Mouse (Mus musculus): ENCODE measurements around the gene Actn4. TPM values are rescaled to one million over a fixed set of nuclear protein-coding genes. Genes with fewer than 3 reads are reported as not detected.

Actn4 gene
- total RNA-seq, 1 experiment, result 566 TPM

DNA sequence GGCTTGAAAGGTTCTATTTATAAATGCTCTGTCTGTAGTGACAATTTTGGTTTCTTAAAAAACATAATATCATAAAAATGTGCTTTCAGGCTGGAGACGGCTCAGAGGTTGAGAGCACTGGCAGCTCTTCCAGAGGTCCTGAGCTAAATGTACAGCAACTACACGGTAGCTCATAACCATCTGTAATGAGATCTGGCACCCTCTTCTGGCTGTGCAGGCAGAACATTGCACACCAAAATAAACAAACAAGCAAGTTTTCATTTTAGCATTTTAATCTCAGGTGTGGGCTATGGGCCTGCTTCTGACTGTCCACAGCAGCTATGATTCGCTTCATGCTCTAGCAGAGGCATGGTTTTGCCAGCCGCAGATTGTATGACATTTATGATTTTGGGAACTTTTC is 62.2 kb downstream of the Actn4 start:
- Histone ChIP-seq H3K4me1 (ENCODE audit: control insufficient read depth in 2 of 2, insufficient read depth in 2 of 2, low read length in 2 of 2, poor library complexity in 1 of 2) (peaks cover 0 to 2% of the 10 kb centered on the region in 2 experiments; a peak in 1 of 4 replicates), H3K36me3 (ENCODE audit: control insufficient read depth, insufficient read depth, low read length, poor library complexity, severe bottlenecking) (peaks cover 93% of the 10 kb centered on the region), H3K9me3 (ENCODE audit: control insufficient read depth, insufficient read depth, low read depth, low read length) (no peaks in the 10 kb centered on the region), H3K4me3 (ENCODE audit: insufficient read depth in 1 of 2, low read depth in 1 of 2, low read length in 2 of 2, poor library complexity in 1 of 2, severe bottlenecking in 1 of 2) (no peak overlapping the region), H3K27ac (ENCODE audit: insufficient read depth, low read depth, low read length, poor library complexity, severe bottlenecking) (no peak overlapping the region), H3K9ac (ENCODE audit: insufficient read depth, low read depth, low read length, poor library complexity, severe bottlenecking) (no peak overlapping the region)
- TF ChIP-seq MAFK (IDR thresholded peaks at IDR 0.05; ENCODE audit: insufficient read depth, low read depth, low read length), result no peak
- TF ChIP-seq ZNF384 (IDR thresholded peaks at IDR 0.05; ENCODE audit: low read depth, low read length), result no peak
- TF ChIP-seq CHD2 (IDR thresholded peaks at IDR 0.05; ENCODE audit: low read depth, low read length), result no peak
- no peak for TF ChIP-seq ZC3H11A (IDR thresholded peaks at IDR 0.05; ENCODE audit: borderline replicate concordance, low read depth, low read length)
- no peak for TF ChIP-seq HCFC1 (IDR thresholded peaks at IDR 0.05; ENCODE audit: borderline replicate concordance, insufficient read depth, low read length)
- in situ Hi-C loops (cut with MboI; ENCODE audit: low sequenced_read_pairs in 2 of 2, unreplicated experiment in 2 of 2), result no loop called here
- DNase-seq (ENCODE audit: low read depth, low spot score), result no peak

DNA sequence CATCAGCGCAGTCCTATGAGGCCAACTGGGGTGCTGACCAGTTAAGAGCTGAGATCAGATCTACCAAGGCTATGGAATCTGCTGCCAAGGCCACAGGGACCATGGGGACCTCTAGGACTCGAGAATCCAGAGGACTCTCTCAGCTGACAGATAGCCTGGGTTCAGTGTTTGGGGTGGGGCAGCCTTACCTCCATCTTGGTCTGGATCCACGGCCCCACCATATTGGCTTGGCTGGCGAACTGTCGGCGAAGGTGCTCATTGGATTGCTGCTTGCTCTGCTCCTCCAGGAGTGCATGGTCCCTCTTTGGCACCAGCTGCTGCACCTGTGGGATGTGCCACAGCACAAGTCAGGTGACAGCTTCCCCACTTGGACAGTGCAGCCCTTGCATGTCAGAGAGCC is 64.5 kb downstream of the Actn4 start:
- Histone ChIP-seq H3K27ac (ENCODE audit: insufficient read depth, low read depth, low read length, poor library complexity, severe bottlenecking) (no peak overlapping the region), H3K36me3 (ENCODE audit: control insufficient read depth, insufficient read depth, low read length, poor library complexity, severe bottlenecking) (peaks cover 91% of the 10 kb centered on the region), H3K9ac (ENCODE audit: insufficient read depth, low read depth, low read length, poor library complexity, severe bottlenecking) (no peak overlapping the region), H3K4me3 (ENCODE audit: insufficient read depth in 1 of 2, low read depth in 1 of 2, low read length in 2 of 2, poor library complexity in 1 of 2, severe bottlenecking in 1 of 2) (no peak overlapping the region), H3K4me1 (ENCODE audit: control insufficient read depth in 2 of 2, insufficient read depth in 2 of 2, low read length in 2 of 2, poor library complexity in 1 of 2) (peaks cover 0 to 7% of the 10 kb centered on the region in 2 experiments; a peak in 1 of 4 replicates), H3K9me3 (ENCODE audit: control insufficient read depth, insufficient read depth, low read depth, low read length) (no peaks in the 10 kb centered on the region)
- TF ChIP-seq MAFK (IDR thresholded peaks at IDR 0.05; ENCODE audit: insufficient read depth, low read depth, low read length), result no peak
- no peak for TF ChIP-seq ZC3H11A (IDR thresholded peaks at IDR 0.05; ENCODE audit: borderline replicate concordance, low read depth, low read length)
- no peak for TF ChIP-seq HCFC1 (IDR thresholded peaks at IDR 0.05; ENCODE audit: borderline replicate concordance, insufficient read depth, low read length)
- no peak for TF ChIP-seq CHD2 (IDR thresholded peaks at IDR 0.05; ENCODE audit: low read depth, low read length)
- no peak for TF ChIP-seq ZNF384 (IDR thresholded peaks at IDR 0.05; ENCODE audit: low read depth, low read length)
- no peak for DNase-seq (ENCODE audit: low read depth, low spot score)
- in situ Hi-C loops (cut with MboI; ENCODE audit: low sequenced_read_pairs in 2 of 2, unreplicated experiment in 2 of 2), result no loop called here

GRCm38 (mm10) chr7:28894942-28895341 is 67.2 kb downstream of the Actn4 start:
- no peaks in the 10 kb centered on the region for H3K9me3 ChIP-seq (ENCODE audit: control insufficient read depth, insufficient read depth, low read depth, low read length)
- H3K27ac ChIP-seq (ENCODE audit: insufficient read depth, low read depth, low read length, poor library complexity, severe bottlenecking), result no peak overlapping the region
- no peak for DNase-seq (ENCODE audit: low read depth, low spot score)
- H3K4me1 ChIP-seq (ENCODE audit: control insufficient read depth in 2 of 2, insufficient read depth in 2 of 2, low read length in 2 of 2, poor library complexity in 1 of 2), result peaks cover 0 to 9% of the 10 kb centered on the region in 2 experiments; a peak in 1 of 4 replicates
- no peak overlapping the region for H3K9ac ChIP-seq (ENCODE audit: insufficient read depth, low read depth, low read length, poor library complexity, severe bottlenecking)
- in situ Hi-C loops (cut with MboI; ENCODE audit: low sequenced_read_pairs in 2 of 2, unreplicated experiment in 2 of 2), result no loop called here
- no peak overlapping the region for H3K4me3 ChIP-seq (ENCODE audit: insufficient read depth in 1 of 2, low read depth in 1 of 2, low read length in 2 of 2, poor library complexity in 1 of 2, severe bottlenecking in 1 of 2)
- TF ChIP-seq ZNF384 (IDR thresholded peaks at IDR 0.05; ENCODE audit: low read depth, low read length), result no peak
- TF ChIP-seq MAFK (IDR thresholded peaks at IDR 0.05; ENCODE audit: insufficient read depth, low read depth, low read length), result no peak
- no peak for TF ChIP-seq CHD2 (IDR thresholded peaks at IDR 0.05; ENCODE audit: low read depth, low read length)
- no peak for TF ChIP-seq ZC3H11A (IDR thresholded peaks at IDR 0.05; ENCODE audit: borderline replicate concordance, low read depth, low read length)
- no peak for TF ChIP-seq HCFC1 (IDR thresholded peaks at IDR 0.05; ENCODE audit: borderline replicate concordance, insufficient read depth, low read length)
- peaks cover 84% of the 10 kb centered on the region for H3K36me3 ChIP-seq (ENCODE audit: control insufficient read depth, insufficient read depth, low read length, poor library complexity, severe bottlenecking)

GRCm38 (mm10) chr7:28893643-28894265 is 68.4 kb downstream of the Actn4 start:
- TF ChIP-seq ZC3H11A (IDR thresholded peaks at IDR 0.05; ENCODE audit: borderline replicate concordance, low read depth, low read length), result no peak
- Histone ChIP-seq H3K36me3 (ENCODE audit: control insufficient read depth, insufficient read depth, low read length, poor library complexity, severe bottlenecking) (peaks cover 74% of the 10 kb centered on the region), H3K4me1 (ENCODE audit: control insufficient read depth in 2 of 2, insufficient read depth in 2 of 2, low read length in 2 of 2, poor library complexity in 1 of 2) (peaks cover 0 to 9% of the 10 kb centered on the region in 2 experiments; a peak in 1 of 4 replicates), H3K4me3 (ENCODE audit: insufficient read depth in 1 of 2, low read depth in 1 of 2, low read length in 2 of 2, poor library complexity in 1 of 2, severe bottlenecking in 1 of 2) (no peak overlapping the region), H3K9ac (ENCODE audit: insufficient read depth, low read depth, low read length, poor library complexity, severe bottlenecking) (no peak overlapping the region), H3K27ac (ENCODE audit: insufficient read depth, low read depth, low read length, poor library complexity, severe bottlenecking) (no peak overlapping the region), H3K9me3 (ENCODE audit: control insufficient read depth, insufficient read depth, low read depth, low read length) (no peaks in the 10 kb centered on the region)
- no peak for DNase-seq (ENCODE audit: low read depth, low spot score)
- in situ Hi-C loops (cut with MboI; ENCODE audit: low sequenced_read_pairs in 2 of 2, unreplicated experiment in 2 of 2), result no loop called here

DNA sequence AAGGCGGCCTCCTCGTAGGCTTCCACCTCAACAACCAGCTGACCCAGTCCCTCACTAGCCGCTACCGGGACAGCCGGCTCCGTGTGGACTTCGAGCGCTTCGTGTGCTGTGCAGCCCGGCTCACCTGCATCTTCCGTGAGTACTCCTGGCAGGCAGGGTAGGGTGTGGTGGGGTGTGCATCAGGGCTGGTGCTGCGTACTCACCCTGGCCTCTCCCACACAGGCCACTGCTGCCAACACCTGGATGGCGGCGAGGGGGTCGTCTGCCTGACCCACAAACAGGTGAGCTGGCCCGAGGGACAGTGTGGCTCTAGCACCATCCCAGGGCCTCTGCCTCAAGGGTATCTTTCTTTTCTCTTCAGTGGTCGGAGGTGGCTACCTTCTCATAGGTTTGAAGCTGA is 69.5 kb downstream of the Actn4 start:
- H3K36me3 ChIP-seq (ENCODE audit: control insufficient read depth, insufficient read depth, low read length, poor library complexity, severe bottlenecking), result peaks cover 62% of the 10 kb centered on the region

More for the DNA sequence above, 69.5 kb downstream of the Actn4 start:
- peaks cover 0 to 9% of the 10 kb centered on the region in 2 experiments; a peak in 1 of 4 replicates for H3K4me1 ChIP-seq (ENCODE audit: control insufficient read depth in 2 of 2, insufficient read depth in 2 of 2, low read length in 2 of 2, poor library complexity in 1 of 2)
- no peak overlapping the region for H3K4me3 ChIP-seq (ENCODE audit: insufficient read depth in 1 of 2, low read depth in 1 of 2, low read length in 2 of 2, poor library complexity in 1 of 2, severe bottlenecking in 1 of 2)
- H3K9ac ChIP-seq (ENCODE audit: insufficient read depth, low read depth, low read length, poor library complexity, severe bottlenecking), result no peak overlapping the region
- DNase-seq (ENCODE audit: low read depth, low spot score), result no peak
- in situ Hi-C loops (cut with MboI; ENCODE audit: low sequenced_read_pairs in 2 of 2, unreplicated experiment in 2 of 2), result no loop called here
- TF ChIP-seq MAFK (IDR thresholded peaks at IDR 0.05; ENCODE audit: insufficient read depth, low read depth, low read length), result no peak
- no peak for TF ChIP-seq HCFC1 (IDR thresholded peaks at IDR 0.05; ENCODE audit: borderline replicate concordance, insufficient read depth, low read length)
- TF ChIP-seq ZNF384 (IDR thresholded peaks at IDR 0.05; ENCODE audit: low read depth, low read length), result no peak
- no peak for TF ChIP-seq ZC3H11A (IDR thresholded peaks at IDR 0.05; ENCODE audit: borderline replicate concordance, low read depth, low read length)
- no peak overlapping the region for H3K27ac ChIP-seq (ENCODE audit: insufficient read depth, low read depth, low read length, poor library complexity, severe bottlenecking)
- no peaks in the 10 kb centered on the region for H3K9me3 ChIP-seq (ENCODE audit: control insufficient read depth, insufficient read depth, low read depth, low read length)
